Comparison of ENCODE assay signal across 19 mouse cellular contexts in genomic region chr2:179967633-179968032, GRCm38 (mm10). TPM values are rescaled to one million over a fixed set of nuclear protein-coding genes. Genes with fewer than 3 reads are reported as not detected.
DNase-seq lines count a peak whose midpoint lies in the region; ATAC-seq lines count a peak whose summit lies in the region.
"Had no signal": no experiment of that assay in that cellular context is flagged by ENCODE, and none has a peak within 500 bp of the region (broad histone marks: within the 10 kb centered on the region; RNA-seq: fewer than 3 reads in every experiment).

No protein-coding gene starts in this region.

- H3K4me1 ChIP-seq in forebrain, embryonic 12.5 days = peaks cover 63% of the 10 kb centered on the region
- peaks cover 32% of the 10 kb centered on the region for H3K4me1 ChIP-seq in forebrain, embryonic 15.5 days
- peaks cover 62% of the 10 kb centered on the region for H3K4me1 ChIP-seq in heart, embryonic 11.5 days (ENCODE audit: control insufficient read depth, insufficient read depth, low read length)
- H3K4me1 ChIP-seq in heart, embryonic 15.5 days (replicated peaks) = peaks cover 82% of the 10 kb centered on the region

- ATAC-seq in forebrain, embryonic 12.5 days (ENCODE audit: low FRiP score) = 0 out of 2 replicates have a peak, but pooled peaks have one; percentile 6
- no peak for ATAC-seq in forebrain, embryonic 15.5 days (replicated peaks)
- 0 out of 2 replicates have a peak, but pooled peaks have one; percentile 39 for ATAC-seq in heart, embryonic 11.5 days (replicated peaks; ENCODE audit: insufficient number of reproducible peaks, low FRiP score, low TSS enrichment)
- ATAC-seq in heart, embryonic 15.5 days (replicated peaks; ENCODE audit: insufficient number of reproducible peaks, insufficient read depth, low FRiP score, low read depth) = peak; percentile 65
- ATAC-seq: forebrain, embryonic 16.5 days; intestine, embryonic 15.5 days had no signal

- H3K9me3 ChIP-seq in forebrain, embryonic 12.5 days = no peaks in the 10 kb centered on the region
- no peaks in the 10 kb centered on the region for H3K9me3 ChIP-seq in forebrain, embryonic 15.5 days
- no peaks in the 10 kb centered on the region for H3K9me3 ChIP-seq in heart, embryonic 11.5 days (replicated peaks; ENCODE audit: control insufficient read depth, low read length)
- H3K9me3 ChIP-seq in heart, embryonic 15.5 days (replicated peaks) = no peaks in the 10 kb centered on the region
- H3K9me3 ChIP-seq: embryonic facial prominence, embryonic 13.5 days; hindbrain, embryonic 10.5 days; intestine, embryonic 15.5 days had no signal

- no peak overlapping the region for H3K9ac ChIP-seq in forebrain, embryonic 12.5 days
- H3K9ac ChIP-seq in forebrain, embryonic 15.5 days (replicated peaks) = no peak overlapping the region
- H3K9ac ChIP-seq in heart, embryonic 11.5 days (ENCODE audit: low read depth, low read length) = no peak overlapping the region
- H3K9ac ChIP-seq in heart, embryonic 15.5 days = no peak overlapping the region
- H3K9ac ChIP-seq: embryonic facial prominence, embryonic 13.5 days; hindbrain, embryonic 14.5 days; intestine, embryonic 15.5 days had no signal

- H3K4me3 ChIP-seq in forebrain, embryonic 12.5 days (replicated peaks) = no peak overlapping the region
- no peak overlapping the region for H3K4me3 ChIP-seq in forebrain, embryonic 15.5 days
- no peak overlapping the region for H3K4me3 ChIP-seq in heart, embryonic 11.5 days (ENCODE audit: low read depth, low read length)
- H3K4me3 ChIP-seq in heart, embryonic 15.5 days = no peak overlapping the region
- H3K4me3 ChIP-seq: embryonic facial prominence, embryonic 13.5 days; hindbrain, embryonic 10.5 days; intestine, embryonic 15.5 days had no signal

- H3K4me2 ChIP-seq in forebrain, embryonic 12.5 days = no peak overlapping the region
- no peak overlapping the region for H3K4me2 ChIP-seq in forebrain, embryonic 15.5 days (replicated peaks)
- H3K4me2 ChIP-seq in heart, embryonic 11.5 days = peak overlapping the region; percentile 30; the same call in 1 of the 2 replicates
- peak overlapping the region; percentile 25 for H3K4me2 ChIP-seq in heart, embryonic 15.5 days
- H3K4me2 ChIP-seq: embryonic facial prominence, embryonic 13.5 days; hindbrain, embryonic 14.5 days; intestine, embryonic 15.5 days had no signal

- DNase-seq in heart, adult 18-20 months = no peak
- DNase-seq in heart, adult 9 months (ENCODE audit: low spot score in 2 of 2) = no peak
- peak; percentile 33 for DNase-seq in NIH3T3 (ENCODE audit: low read depth)
- DNase-seq: adrenal gland, adult 2 months; adrenal gland, postnatal 25 days; cerebellum, adult 2 months; gastrocnemius, postnatal 25 days; kidney, adult 18-20 months; kidney, postnatal 10 days had no signal

- H3K27ac ChIP-seq in forebrain, embryonic 12.5 days = no peak overlapping the region
- no peak overlapping the region for H3K27ac ChIP-seq in forebrain, embryonic 15.5 days (replicated peaks)
- peak overlapping the region; percentile 50; the same call in 1 of the 2 replicates for H3K27ac ChIP-seq in heart, embryonic 11.5 days (ENCODE audit: low read depth, low read length)
- peak overlapping the region; percentile 6; the same call in 1 of the 2 replicates for H3K27ac ChIP-seq in heart, embryonic 15.5 days
- H3K27ac ChIP-seq: embryonic facial prominence, embryonic 13.5 days; hindbrain, embryonic 10.5 days; hindbrain, embryonic 14.5 days; intestine, embryonic 15.5 days had no signal

- H3K27me3 ChIP-seq in forebrain, embryonic 12.5 days = no peaks in the 10 kb centered on the region
- no peaks in the 10 kb centered on the region for H3K27me3 ChIP-seq in forebrain, embryonic 15.5 days
- H3K27me3 ChIP-seq in heart, embryonic 11.5 days (ENCODE audit: control insufficient read depth, insufficient read depth, low read length) = no peaks in the 10 kb centered on the region
- H3K27me3 ChIP-seq in heart, embryonic 15.5 days = no peaks in the 10 kb centered on the region
- H3K27me3 ChIP-seq: CH12.LX; embryonic facial prominence, embryonic 13.5 days; intestine, embryonic 15.5 days had no signal

- 83% methylated on average over 5 of the region's 5 CpGs for WGBS in forebrain, embryonic 12.5 days
- WGBS in forebrain, embryonic 15.5 days = 85% methylated on average over 5 of the region's 5 CpGs
- WGBS in heart, embryonic 11.5 days (ENCODE audit: insufficient replicate concordance) = 45% methylated on average over 5 of the region's 5 CpGs
- WGBS in heart, embryonic 15.5 days = 40% methylated on average over 5 of the region's 5 CpGs

- no peaks in the 10 kb centered on the region for H3K36me3 ChIP-seq in forebrain, embryonic 12.5 days (replicated peaks)
- H3K36me3 ChIP-seq in forebrain, embryonic 15.5 days = no peaks in the 10 kb centered on the region
- H3K36me3 ChIP-seq in heart, embryonic 11.5 days (ENCODE audit: control insufficient read depth, insufficient read depth, low read length) = no peaks in the 10 kb centered on the region
- no peaks in the 10 kb centered on the region for H3K36me3 ChIP-seq in heart, embryonic 15.5 days
- H3K36me3 ChIP-seq: embryonic facial prominence, embryonic 13.5 days; hindbrain, embryonic 10.5 days; intestine, embryonic 15.5 days had no signal

RNA-seq across cellular contexts. Expression of gene Taf4, which starts 8.8 kb away (rescaled TPM):
- polyA plus RNA-seq in forebrain, embryonic 12.5 days (2016; fragmentation: Nextera tagmentation; extraction: Ambion mirVana) = 5.2 and 5.8 TPM in 2 replicates
- polyA plus RNA-seq in forebrain, embryonic 15.5 days (2015; fragmentation: Nextera tagmentation; extraction: Ambion mirVana) = 4.4 and 5.3 TPM in 2 replicates
- 3.3 and 4.2 TPM in 2 replicates for polyA plus RNA-seq in heart, embryonic 11.5 days (2014; fragmentation: Nextera tagmentation; extraction: Ambion mirVana)
- total RNA-seq in heart, adult 18-20 months (2021) = 10 to 100 TPM; 17.1 to 17.7 TPM
- 1.9 and 2.1 TPM in 2 replicates for polyA plus RNA-seq in heart, embryonic 15.5 days (2015; fragmentation: Nextera tagmentation; extraction: Ambion mirVana)

RNA-seq across cellular contexts. Expression of gene Lsm14b, which starts 57.2 kb away (rescaled TPM):
- 15.4 and 15.7 TPM in 2 replicates for polyA plus RNA-seq in forebrain, embryonic 12.5 days (2016; fragmentation: Nextera tagmentation; extraction: Ambion mirVana)
- polyA plus RNA-seq in forebrain, embryonic 15.5 days (2015; fragmentation: Nextera tagmentation; extraction: Ambion mirVana) = 20.6 and 23.6 TPM in 2 replicates
- polyA plus RNA-seq in heart, embryonic 11.5 days (2014; fragmentation: Nextera tagmentation; extraction: Ambion mirVana) = 3.9 and 4.3 TPM in 2 replicates
- total RNA-seq in heart, adult 18-20 months (2021) = 10 to 100 TPM; 62.0 to 62.3 TPM
- 5.5 and 6.3 TPM in 2 replicates for polyA plus RNA-seq in heart, embryonic 15.5 days (2015; fragmentation: Nextera tagmentation; extraction: Ambion mirVana)

Comparison
In these comparisons a context has a peak if more than half of its experiments do, and no peak if none do; other contexts are left out.
1. H3K27ac ChIP-seq: peak in heart, embryonic 11.5 days (single experiment) and heart, embryonic 15.5 days (single experiment); none in forebrain, embryonic 12.5 days (single experiment) and forebrain, embryonic 15.5 days (single experiment).
2. H3K4me2 ChIP-seq: peak in heart, embryonic 11.5 days (single experiment) and heart, embryonic 15.5 days (single experiment); none in forebrain, embryonic 12.5 days (single experiment) and forebrain, embryonic 15.5 days (single experiment).